Mouse (Mus musculus) CH12.LX (cell line): ENCODE data around the gene Vgll2. TPM values are rescaled to one million over a fixed set of nuclear protein-coding genes. Genes with fewer than 3 reads are reported as not detected.

ENCODE experiments used
- DNase-seq: peaks from one replicate; pipeline ENCODE4 v3.0.0-alpha.2; 2013; ENCODE audit errors: extremely low read depth
- H3K27ac ChIP-seq: 2 replicates; pipeline ENCODE4 v1.5.1; 2012; ENCODE audit warnings: low read depth, mild to moderate bottlenecking, control low read depth, moderate library complexity; ENCODE audit not compliant: insufficient read depth
- H3K27me3 ChIP-seq: replicated peaks from 2 replicates; pipeline ENCODE3; 2012; ENCODE audit warnings: inconsistent platforms
- H3K36me3 ChIP-seq, 2 experiments: replicated peaks in 1 of 2; 2 replicates each; pipeline versions ENCODE3 to v1.6.1; 2012; ENCODE audit warnings: inconsistent platforms in 1 of 2, low read length in 1 of 2, mild to moderate bottlenecking in 1 of 2, mixed read lengths in 1 of 2, moderate library complexity in 1 of 2; ENCODE audit not compliant: control insufficient read depth in 1 of 2, insufficient read depth in 1 of 2
- H3K4me1 ChIP-seq, 2 experiments: 2 replicates each; pipeline ENCODE4 v1.6.1; 2012; ENCODE audit warnings: inconsistent platforms in 1 of 2, moderate library complexity in 1 of 2; ENCODE audit not compliant: insufficient read depth in 2 of 2, control insufficient read depth in 1 of 2
- H3K4me2 ChIP-seq: 2 replicates; pipeline ENCODE4 v1.6.1; 2012; ENCODE audit warnings: low read depth, mild to moderate bottlenecking, control low read depth; ENCODE audit not compliant: poor library complexity, insufficient read depth, severe bottlenecking
- H3K4me3 ChIP-seq, 3 experiments: fragments of 150-350 bp in 1 of 3; sonication (generic) in 1 of 3; replicated peaks in 1 of 3; 2 replicates each; pipeline versions ENCODE3 to v1.5.1; 2011 to 2012; ENCODE audit warnings: low read depth in 2 of 3, low read length in 2 of 3, mild to moderate bottlenecking in 2 of 3, moderate library complexity in 2 of 3, control low read depth in 1 of 3, improper control_type of control experiment in 1 of 3, inconsistent platforms in 1 of 3, mixed read lengths in 1 of 3; ENCODE audit not compliant: poor library complexity in 1 of 3
- H3K79me2 ChIP-seq: replicated peaks from 2 replicates; pipeline ENCODE4 v1.6.1; 2012; ENCODE audit warnings: mild to moderate bottlenecking, moderate library complexity; ENCODE audit not compliant: control insufficient read depth, poor library complexity, insufficient read depth, severe bottlenecking; ENCODE audit errors: extremely low read depth
- H3K9ac ChIP-seq: 2 replicates; pipeline ENCODE4 v1.6.1; 2012; ENCODE audit warnings: low read depth, mild to moderate bottlenecking, control low read depth, moderate library complexity; ENCODE audit not compliant: insufficient read depth
- H3K9me3 ChIP-seq: replicated peaks from 2 replicates; pipeline ENCODE3; 2012; ENCODE audit warnings: low read length, inconsistent platforms, mixed read lengths
- BHLHE40 ChIP-seq: IDR thresholded peaks from 2 replicates; pipeline ENCODE4 v1.6.1; 2011; ENCODE audit warnings: mild to moderate bottlenecking, low read depth, low read length, improper control_type of control experiment
- CHD1 ChIP-seq: IDR thresholded peaks from 2 replicates; pipeline ENCODE4 v1.6.1; 2012; ENCODE audit warnings: low read depth, low read length, improper control_type of control experiment, inconsistent platforms
- CHD2 ChIP-seq: IDR thresholded peaks from 2 replicates; pipeline ENCODE4 v1.6.1; 2011; ENCODE audit warnings: low read length, improper control_type of control experiment
- CTCF ChIP-seq, 2 experiments: IDR thresholded peaks in 1 of 2; conservative IDR thresholded peaks in 1 of 2; 2 replicates each; pipeline ENCODE4 v1.5.1; 2011 to 2012; ENCODE audit warnings: low read depth in 2 of 2, low read length in 2 of 2, improper control_type of control experiment in 1 of 2, inconsistent platforms in 1 of 2, mild to moderate bottlenecking in 1 of 2, moderate library complexity in 1 of 2
- HCFC1 ChIP-seq: IDR thresholded peaks from 2 replicates; pipeline ENCODE4 v1.6.1; 2012; ENCODE audit warnings: low read depth, mild to moderate bottlenecking, inconsistent platforms, low read length, improper control_type of control experiment
- JUND ChIP-seq: conservative IDR thresholded peaks from 2 replicates; pipeline ENCODE4 v1.6.1; 2011; ENCODE audit warnings: low read depth, low read length, improper control_type of control experiment
- MAX ChIP-seq: IDR thresholded peaks from 2 replicates; pipeline ENCODE4 v1.6.1; 2011; ENCODE audit warnings: low read length, improper control_type of control experiment
- MAZ ChIP-seq: IDR thresholded peaks from 2 replicates; pipeline ENCODE4 v1.6.1; 2012; ENCODE audit warnings: low read depth, mild to moderate bottlenecking, inconsistent platforms, low read length, improper control_type of control experiment, moderate library complexity
- MXI1 ChIP-seq: IDR thresholded peaks from 2 replicates; pipeline ENCODE4 v1.6.1; 2011; ENCODE audit warnings: mild to moderate bottlenecking, low read depth, low read length, improper control_type of control experiment
- NELFE ChIP-seq: IDR thresholded peaks from 2 replicates; pipeline ENCODE4 v1.6.1; 2011; ENCODE audit warnings: low read depth, low read length, improper control_type of control experiment
- NRF1 ChIP-seq: IDR thresholded peaks from 2 replicates; pipeline ENCODE4 v1.6.1; 2014; ENCODE audit warnings: low read depth, mild to moderate bottlenecking, inconsistent platforms, low read length, improper control_type of control experiment, moderate library complexity
- PAX5 ChIP-seq: IDR thresholded peaks from 2 replicates; pipeline ENCODE4 v1.6.1; 2012; ENCODE audit warnings: low read length, inconsistent platforms, mixed read lengths
- POLR2A ChIP-seq: IDR thresholded peaks from 2 replicates; pipeline ENCODE4 v1.6.1; 2011; ENCODE audit warnings: low read depth, mild to moderate bottlenecking, improper control_type of control experiment, low read length
- RAD21 ChIP-seq: IDR thresholded peaks from 2 replicates; pipeline ENCODE4 v1.6.1; 2011; ENCODE audit warnings: low read depth, mild to moderate bottlenecking, low read length, improper control_type of control experiment, moderate library complexity
- SMC3 ChIP-seq: IDR thresholded peaks from 2 replicates; pipeline ENCODE4 v1.6.1; 2011; ENCODE audit warnings: low read depth, low read length, improper control_type of control experiment
- TBP ChIP-seq: conservative IDR thresholded peaks from 2 replicates; pipeline ENCODE4 v1.6.1; 2011; ENCODE audit warnings: low read depth, low read length, improper control_type of control experiment
- UBTF ChIP-seq: IDR thresholded peaks from 2 replicates; pipeline ENCODE4 v1.6.1; 2012; ENCODE audit warnings: low read depth, mild to moderate bottlenecking, inconsistent platforms, low read length, improper control_type of control experiment, moderate library complexity
- USF1 ChIP-seq: IDR thresholded peaks from 2 replicates; pipeline ENCODE4 v1.6.1; 2014; ENCODE audit warnings: low read depth, mild to moderate bottlenecking, inconsistent platforms, low read length, improper control_type of control experiment
- ZMIZ1 ChIP-seq: IDR thresholded peaks from 2 replicates; pipeline ENCODE4 v1.6.1; 2012; ENCODE audit warnings: low read depth, mild to moderate bottlenecking, inconsistent platforms, low read length, improper control_type of control experiment
- ZNF384 ChIP-seq: IDR thresholded peaks from 2 replicates; pipeline ENCODE4 v1.6.1; 2012; ENCODE audit warnings: low read depth, low read length, improper control_type of control experiment, inconsistent platforms
- dilution Hi-C: fragments of 300-500 bp; cut with MboI; formaldehyde crosslinking; loops from 2 replicates; pipeline ENCODE4 v1.14.3; 2020; ENCODE audit warnings: low sequenced_read_pairs; ENCODE audit not compliant: extremely low pct_unique_long_range_greater_than_20kb, extremely low pct_ligation_motif_present
- in situ Hi-C: fragments of 300-500 bp; cut with MboI; formaldehyde crosslinking; loops from 3 replicates; pipeline ENCODE4 v1.14.3; 2019; ENCODE audit warnings: low sequenced_read_pairs, low pct_ligation_motif_present, low pct_unique_long_range_greater_than_20kb, mixed read lengths
- polyA plus RNA-seq: library from polyadenylated mRNA; unstranded; fragments of >175 nt; gene quantifications from 2 replicates; pipeline ENCODE4 v1.2.1, GENCODE M21; 2012; ENCODE audit warnings: low read depth; ENCODE audit not compliant: insufficient read length
- total RNA-seq, 2 experiments: library from RNA; depleted of rRNA; stranded (reverse); fragments of 300-350 nt in 1 of 2; fragments of >200 nt in 1 of 2; gene quantifications; 2 replicates each; pipeline ENCODE4 v1.2.3; 2012 to 2014

Gene Vgll2
- total and polyA plus RNA-seq, 3 experiments: not detected

- TF ChIP-seq JUND (no peak), CTCF (conservative IDR thresholded peaks at IDR 0.05 in 1 of 2, IDR thresholded peaks at IDR 0.05 in 1 of 2; ENCODE audit: low read depth in 2 of 2, low read length in 2 of 2) (no peak), TBP (no peak), SMC3 (no peak), UBTF (no peak)
- Histone ChIP-seq H3K9ac (no peak overlapping the region), H3K4me1 (no peaks in the 10 kb centered on the region), H3K4me3 (no peak overlapping the region), H3K36me3 (no peaks in the 10 kb centered on the region), H3K79me2 (no peaks in the 10 kb centered on the region), H3K27me3 (no peaks in the 10 kb centered on the region), H3K27ac (no peak overlapping the region), H3K4me2 (no peak overlapping the region), H3K9me3 (peaks cover 9% of the 10 kb centered on the region)
- dilution Hi-C loops: no loop called here
- DNase-seq: no peak
- in situ Hi-C loops: no loop called here
Measured at GRCm38 (mm10) chr10:52025821-52026220, 3.5 kb downstream of the Vgll2 start.

GRCm38 (mm10) chr10:52027161-52028035 lies 5.1 kb downstream of the Vgll2 start:
- H3K4me2 ChIP-seq: no peak overlapping the region
- H3K27ac ChIP-seq: no peak overlapping the region
- TF ChIP-seq CHD1: no peak
- no peak for TF ChIP-seq CHD2
- TF ChIP-seq MAZ: no peak
- no peak for TF ChIP-seq ZMIZ1
- TF ChIP-seq POLR2A: no peak
- no peak for TF ChIP-seq JUND
- TF ChIP-seq HCFC1: no peak
- TF ChIP-seq TBP: no peak
- TF ChIP-seq USF1: no peak
- TF ChIP-seq MAX: no peak
- TF ChIP-seq PAX5: no peak
- TF ChIP-seq NRF1: no peak
- TF ChIP-seq ZNF384: no peak
- TF ChIP-seq MXI1: no peak
- no peak for TF ChIP-seq SMC3
- TF ChIP-seq BHLHE40: no peak
- TF ChIP-seq RAD21: no peak
- no peak for TF ChIP-seq NELFE
- no peak for DNase-seq
- H3K27me3 ChIP-seq: no peaks in the 10 kb centered on the region
- peaks cover 7% of the 10 kb centered on the region for H3K9me3 ChIP-seq
- H3K4me1 ChIP-seq: no peaks in the 10 kb centered on the region
- dilution Hi-C loops: no loop called here
- no peaks in the 10 kb centered on the region for H3K36me3 ChIP-seq
- no peaks in the 10 kb centered on the region for H3K79me2 ChIP-seq
- in situ Hi-C loops: no loop called here
- no peak overlapping the region for H3K9ac ChIP-seq
- H3K4me3 ChIP-seq: no peak overlapping the region
